Mouse (Mus musculus): ENCODE results near the gene Mrps17.

- TF ChIP-seq CTCF (conservative IDR thresholded peaks at IDR 0.05; ENCODE audit: insufficient read depth, insufficient read length, low read depth, low read length) (no peak), POLR2A (IDR thresholded peaks at IDR 0.05; ENCODE audit: low read depth, low read length) (no peak)
Observed at GRCm38 (mm10) chr5:129744050-129744449, 28.8 kb downstream of the Mrps17 start.
